Mouse (Mus musculus) testis, adult 2 months (tissue): ENCODE measurements at regions not wholly inside any gene's neighbourhood (a gene's known extent, or its start where the extent isn't known, plus 50 kb on each side); places are given as distances from the start of the nearest gene placed in this dataset.

Source experiments
- CTCF ChIP-seq: fragments of 200-500 bp; IDR thresholded peaks from 2 replicates; pipeline ENCODE4 v1.5.1; 2012; ENCODE audit warnings: low read depth, mild to moderate bottlenecking, inconsistent platforms, low read length, moderate library complexity; ENCODE audit not compliant: control insufficient read depth, insufficient read depth, insufficient replicate concordance
- POLR2A ChIP-seq: fragments of 200-500 bp; IDR thresholded peaks from 2 replicates; pipeline ENCODE4 v1.6.1; 2012; ENCODE audit warnings: low read depth, mild to moderate bottlenecking, inconsistent platforms, low read length, moderate library complexity; ENCODE audit not compliant: control insufficient read depth

- TF ChIP-seq CTCF (no peak), POLR2A (no peak)
These were observed 300.7 kb downstream of the Mat2b start for GRCm38 (mm10) chr11:40394283-40394758.
